Comparison of ENCODE assay signal across 22 mouse cellular contexts in genomic region chr2:109388733-109389132, GRCm38 (mm10).
"Had no signal": no experiment of that assay in that cellular context is flagged by ENCODE, and none has a peak within 500 bp of the region (broad histone marks: within the 10 kb centered on the region; RNA-seq: fewer than 3 reads in every experiment).

No protein-coding gene starts in this region.

- ATAC-seq: inflammation-experienced regulatory T-cells, adult 6 months; intestine, embryonic 15.5 days; intestine, postnatal 0 days; liver, embryonic 12.5 days had no signal

- H3K4me1 ChIP-seq: heart, embryonic 10.5 days; heart, embryonic 12.5 days; hindbrain, embryonic 13.5 days; hindbrain, embryonic 15.5 days; intestine, embryonic 15.5 days; limb, embryonic 15.5 days; liver, embryonic 12.5 days had no signal

- H3K4me3 ChIP-seq: heart, embryonic 10.5 days; heart, embryonic 12.5 days; hindbrain, embryonic 13.5 days; hindbrain, embryonic 15.5 days; intestine, embryonic 15.5 days; layer of hippocampus, adult 2 months; limb, embryonic 13.5 days; limb, embryonic 15.5 days; liver, embryonic 12.5 days had no signal

- H3K27ac ChIP-seq: heart, embryonic 10.5 days; hindbrain, embryonic 13.5 days; hindbrain, embryonic 15.5 days; intestine, embryonic 15.5 days; layer of hippocampus, adult 2 months; limb, embryonic 13.5 days; limb, embryonic 15.5 days; liver, embryonic 12.5 days; liver, embryonic 14.5 days had no signal

- H3K9ac ChIP-seq: heart, embryonic 12.5 days; hindbrain, embryonic 13.5 days; hindbrain, embryonic 15.5 days; intestine, embryonic 15.5 days; limb, embryonic 13.5 days; limb, embryonic 15.5 days; liver, embryonic 12.5 days; liver, embryonic 14.5 days had no signal

- H3K4me2 ChIP-seq: heart, embryonic 12.5 days; hindbrain, embryonic 13.5 days; hindbrain, embryonic 15.5 days; intestine, embryonic 15.5 days; limb, embryonic 13.5 days; limb, embryonic 15.5 days; liver, embryonic 12.5 days had no signal

- DNase-seq: gastrocnemius, postnatal 14 days; heart, adult 18-20 months; heart, postnatal 10 days; heart, postnatal 4 days; kidney, adult 18-20 months; kidney, adult 8-10 months; kidney, postnatal 10 days; kidney, postnatal 25 days; kidney, postnatal 4 days; left cerebral cortex, postnatal 4 days had no signal

- H3K36me3 ChIP-seq: heart, embryonic 10.5 days; heart, embryonic 12.5 days; hindbrain, embryonic 13.5 days; hindbrain, embryonic 15.5 days; intestine, embryonic 15.5 days; limb, embryonic 13.5 days; limb, embryonic 15.5 days; liver, embryonic 12.5 days had no signal

- H3K9me3 ChIP-seq: heart, embryonic 10.5 days; heart, embryonic 12.5 days; hindbrain, embryonic 13.5 days; hindbrain, embryonic 15.5 days; intestine, embryonic 15.5 days; limb, embryonic 13.5 days; limb, embryonic 15.5 days; liver, embryonic 12.5 days had no signal

- H3K27me3 ChIP-seq: heart, embryonic 12.5 days; hindbrain, embryonic 13.5 days; hindbrain, embryonic 15.5 days; intestine, embryonic 15.5 days; limb, embryonic 13.5 days; limb, embryonic 15.5 days; liver, embryonic 12.5 days had no signal
